Mouse (Mus musculus): ENCODE measurements at regions not wholly inside any gene's neighbourhood (a gene's known extent, or its start where the extent isn't known, plus 50 kb on each side); places are given as distances from the start of the nearest gene placed in this dataset.

- DNase-seq: no peak
Measured at GRCm38 (mm10) chr15:17356586-17356985, 628.0 kb downstream of the Cdh9 start.

GRCm38 (mm10) chr15:17357083-17357774 is 628.7 kb downstream of the Cdh9 start:
- no peak for DNase-seq

- no peak for DNase-seq
Measured at GRCm38 (mm10) chr15:17404701-17405100, 676.1 kb downstream of the Cdh9 start.

GRCm38 (mm10) chr15:17427747-17428146 is 699.2 kb downstream of the Cdh9 start:
- DNase-seq: no peak

GRCm38 (mm10) chr15:17431823-17432222 is 703.3 kb downstream of the Cdh9 start:
- DNase-seq: no peak

GRCm38 (mm10) chr15:17435862-17436261 is 707.3 kb downstream of the Cdh9 start:
- no peak for DNase-seq

- no peak for DNase-seq
Measured at GRCm38 (mm10) chr15:17448218-17448617, 719.7 kb downstream of the Cdh9 start.

GRCm38 (mm10) chr15:17449736-17450135 is 721.2 kb downstream of the Cdh9 start:
- DNase-seq: peak; percentile 39

- DNase-seq: no peak
Measured at GRCm38 (mm10) chr15:17467077-17467476, 738.5 kb downstream of the Cdh9 start.

GRCm38 (mm10) chr15:17493561-17493960 is 765.0 kb downstream of the Cdh9 start:
- peak; percentile 3 for DNase-seq
